Mouse (Mus musculus) G1E (cell line): ENCODE results near the gene Crybb2. TPM values are rescaled to one million over a fixed set of nuclear protein-coding genes. Genes with fewer than 3 reads are reported as not detected.

ENCODE experiments used
- ATAC-seq: 2 replicates; pipeline ENCODE4 v1.8.0; 2016; ENCODE audit warnings: mild to moderate bottlenecking; ENCODE audit not compliant: insufficient number of reproducible peaks, poor library complexity, low FRiP score, severe bottlenecking; ENCODE audit errors: extremely low read depth
- DNase-seq: peaks from one replicate; pipeline ENCODE4 v3.0.0; 2012; ENCODE audit warnings: low spot score
- H3K27me3 ChIP-seq: 2 replicates; pipeline ENCODE4 v1.6.1; 2012; ENCODE audit warnings: mild to moderate bottlenecking, low read length, inconsistent platforms; ENCODE audit not compliant: insufficient read depth
- H3K36me3 ChIP-seq: replicated peaks from 2 replicates; pipeline ENCODE3; 2012; ENCODE audit warnings: mild to moderate bottlenecking, inconsistent platforms
- H3K4me1 ChIP-seq: 2 replicates; pipeline ENCODE4 v1.6.1; 2012; ENCODE audit warnings: low read depth, low read length, inconsistent platforms, mixed read lengths; ENCODE audit not compliant: insufficient read depth
- H3K4me3 ChIP-seq: 2 replicates; pipeline ENCODE4 v1.5.1; 2012; ENCODE audit warnings: low read depth, mild to moderate bottlenecking, inconsistent platforms, low read length, moderate library complexity, mixed read lengths
- H3K9me3 ChIP-seq: replicated peaks from 2 replicates; pipeline ENCODE4 v1.6.1; 2012; ENCODE audit warnings: inconsistent platforms
- CTCF ChIP-seq: IDR thresholded peaks from 2 replicates; pipeline ENCODE4 v1.5.1; 2012; ENCODE audit warnings: low read depth, low read length, inconsistent platforms, mixed read lengths
- GATA1 ChIP-seq: IDR thresholded peaks from 2 replicates; pipeline ENCODE4 v1.6.1; 2012; ENCODE audit warnings: borderline replicate concordance, low read length, inconsistent platforms, mixed read lengths
- GATA2 ChIP-seq: IDR thresholded peaks from 2 replicates; pipeline ENCODE4 v1.6.1; 2012; ENCODE audit warnings: low read depth, low read length, inconsistent platforms, borderline replicate concordance
- POLR2AphosphoS5 ChIP-seq: IDR thresholded peaks from 2 replicates; pipeline ENCODE4 v1.6.1; 2012; ENCODE audit warnings: low read depth, low read length, inconsistent platforms; ENCODE audit not compliant: insufficient replicate concordance
- TAL1 ChIP-seq: conservative IDR thresholded peaks from 2 replicates; pipeline ENCODE4 v1.6.1; 2012; ENCODE audit warnings: low read depth, low read length, inconsistent platforms, mixed read lengths
- polyA plus RNA-seq: library from polyadenylated mRNA; stranded (reverse); fragments of >175 nt; gene quantifications from 2 replicates; pipeline ENCODE4 v1.2.3, GENCODE M21; 2012
- total RNA-seq, 2 experiments: library from RNA; stranded (forward) in 1 of 2; stranded (reverse) in 1 of 2; fragments of 200-1000 nt in 1 of 2; fragments of >200 nt in 1 of 2; fragmentation: Nextera tagmentation in 1 of 2; gene quantifications; 2 replicates each; pipeline ENCODE4 v1.2.3; 2014 to 2017

Gene Crybb2
- total RNA-seq (2014; fragmentation: Nextera tagmentation) = not detected in 2 replicates
- total RNA-seq (2017) = 0.29 TPM in 1 of 2 replicates, not detected in the other
- not detected in 2 replicates for polyA plus RNA-seq

- no peaks in the 10 kb centered on the region for H3K27me3 ChIP-seq
- peaks cover 78% of the 10 kb centered on the region for H3K9me3 ChIP-seq
- H3K4me3 ChIP-seq = no peak within 1 kb of the TSS
- H3K36me3 ChIP-seq = no peaks in the 10 kb centered on the region
- ATAC-seq (no peak), DNase-seq (no peak)
- TF ChIP-seq POLR2AphosphoS5 (no peak), TAL1 (no peak), CTCF (no peak), GATA2 (no peak), GATA1 (no peak)
- H3K4me1 ChIP-seq = no peaks in the 10 kb centered on the region
These were observed at the start of gene Crybb2 for GRCm38 (mm10) chr5:113070017-113070416. Crybb2 (minus strand) TSS chr5:113070117.

- DNase-seq (no peak), ATAC-seq (no peak)
- H3K27me3 ChIP-seq = no peaks in the 10 kb centered on the region
- TF ChIP-seq TAL1 (no peak), GATA1 (no peak), CTCF (no peak), GATA2 (no peak), POLR2AphosphoS5 (no peak)
- no peaks in the 10 kb centered on the region for H3K36me3 ChIP-seq
- H3K4me3 ChIP-seq = no peak overlapping the region
- peaks cover 92% of the 10 kb centered on the region for H3K9me3 ChIP-seq
- H3K4me1 ChIP-seq = no peaks in the 10 kb centered on the region
These were observed 49.4 kb upstream of the Crybb2 start for GRCm38 (mm10) chr5:113119291-113119690.

GRCm38 (mm10) chr5:113118695-113119094 lies 48.8 kb upstream of the Crybb2 start:
- TF ChIP-seq GATA1 = no peak
- no peak for TF ChIP-seq POLR2AphosphoS5
- no peak for TF ChIP-seq GATA2
- no peak for TF ChIP-seq TAL1
- no peak for TF ChIP-seq CTCF
- H3K9me3 ChIP-seq = peaks cover 93% of the 10 kb centered on the region
- H3K4me3 ChIP-seq = no peak overlapping the region
- no peaks in the 10 kb centered on the region for H3K36me3 ChIP-seq
- ATAC-seq (no peak), DNase-seq (no peak)
- no peaks in the 10 kb centered on the region for H3K4me1 ChIP-seq
- H3K27me3 ChIP-seq = no peaks in the 10 kb centered on the region

GRCm38 (mm10) chr5:113117361-113117760 lies 47.4 kb upstream of the Crybb2 start:
- H3K36me3 ChIP-seq = no peaks in the 10 kb centered on the region
- peaks cover 96% of the 10 kb centered on the region for H3K9me3 ChIP-seq
- no peak overlapping the region for H3K4me3 ChIP-seq
- no peaks in the 10 kb centered on the region for H3K4me1 ChIP-seq
- ATAC-seq (no peak), DNase-seq (no peak)
- H3K27me3 ChIP-seq = no peaks in the 10 kb centered on the region
- no peak for TF ChIP-seq CTCF
- TF ChIP-seq POLR2AphosphoS5 = no peak
- no peak for TF ChIP-seq TAL1
- no peak for TF ChIP-seq GATA1
- TF ChIP-seq GATA2 = no peak

GRCm38 (mm10) chr5:113115896-113116295 lies 46.0 kb upstream of the Crybb2 start:
- DNase-seq (no peak), ATAC-seq (no peak)
- Histone ChIP-seq H3K36me3 (no peaks in the 10 kb centered on the region), H3K9me3 (peaks cover 93% of the 10 kb centered on the region), H3K27me3 (no peaks in the 10 kb centered on the region), H3K4me1 (no peaks in the 10 kb centered on the region), H3K4me3 (no peak overlapping the region)
- TF ChIP-seq GATA1 = no peak
- no peak for TF ChIP-seq POLR2AphosphoS5
- TF ChIP-seq TAL1 = no peak
- TF ChIP-seq CTCF = no peak
- TF ChIP-seq GATA2 = no peak

- H3K4me3 ChIP-seq = no peak overlapping the region; the same call in 1 of the 2 replicates
- no peak for DNase-seq
These were observed 44.6 kb upstream of the Crybb2 start for GRCm38 (mm10) chr5:113114264-113115225.

More at GRCm38 (mm10) chr5:113114264-113115225, 44.6 kb upstream of the Crybb2 start:
- Histone ChIP-seq H3K4me1 (no peaks in the 10 kb centered on the region), H3K27me3 (no peaks in the 10 kb centered on the region), H3K9me3 (peaks cover 87% of the 10 kb centered on the region), H3K36me3 (no peaks in the 10 kb centered on the region)
- TF ChIP-seq TAL1 (no peak), GATA1 (no peak), GATA2 (no peak), POLR2AphosphoS5 (no peak), CTCF (no peak)
- no peak for ATAC-seq
